Mouse (Mus musculus): ENCODE measurements around the gene Rasd2. TPM values are rescaled to one million over a fixed set of nuclear protein-coding genes. Genes with fewer than 3 reads are reported as not detected.

Gene Rasd2
- polyA plus RNA-seq (2012; rRNA removed), result 18.4 and 21.7 TPM in 2 replicates

DNA sequence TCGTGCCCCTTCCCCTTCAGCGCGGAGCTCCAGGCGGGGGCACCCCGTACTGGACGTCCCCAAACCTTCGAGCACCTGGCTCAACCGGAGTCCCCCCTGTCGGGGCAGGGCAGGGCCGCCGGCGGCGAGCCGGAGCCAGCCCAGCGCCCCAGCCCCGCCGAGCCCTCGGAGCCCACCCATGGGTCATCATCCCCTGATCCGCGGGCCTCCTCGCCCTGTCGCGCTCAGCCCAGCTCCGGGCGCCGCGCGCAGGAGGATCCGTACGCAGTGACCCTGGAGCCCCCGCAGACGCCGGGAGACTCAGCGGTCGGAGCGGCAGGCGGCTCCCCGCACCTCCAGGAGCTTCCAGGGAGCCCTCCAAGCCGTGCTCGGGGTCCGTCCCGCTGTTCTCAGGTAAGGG is at the start of gene Rasd2:
Gene Rasd2 (plus strand): TSS at position 259 of the 400 bp plus-strand sequence.

Other genes starting within 250 kb of the Rasd2 start
- gene Hmgxb4, start 220.6 kb upstream of the Rasd2 start, polyA plus RNA-seq (2012; rRNA removed), result 17.1 and 20.7 TPM in 2 replicates
- gene Tom1, start 180.2 kb upstream of the Rasd2 start, polyA plus RNA-seq (2012; rRNA removed), result 32.1 and 43.8 TPM in 2 replicates
- gene Hmox1, start 120.3 kb upstream of the Rasd2 start, polyA plus RNA-seq (2012; rRNA removed), result 51.9 and 65.3 TPM in 2 replicates
- gene Mcm5, start 104.4 kb upstream of the Rasd2 start, polyA plus RNA-seq (2012; rRNA removed), result 26.3 and 45.3 TPM in 2 replicates
- not detected in 2 replicates for gene Gm10358, start 192.6 kb downstream of the Rasd2 start, polyA plus RNA-seq (2012; rRNA removed)
- not detected in 2 replicates for gene Iqcm, start 234.8 kb downstream of the Rasd2 start, polyA plus RNA-seq (2012; rRNA removed)

Data from ovary, adult 2 months (tissue).